Mouse (Mus musculus) T-helper 17 cell (primary cell): ENCODE measurements at regions not wholly inside any gene's neighbourhood (a gene's known extent, or its start where the extent isn't known, plus 50 kb on each side); places are given as distances from the start of the nearest gene placed in this dataset.
"Not testable (repeated sequence)": the region's sequence is repeated elsewhere in the genome, so short reads cannot be mapped to it uniquely, and the experiment has no call there.

Experiments
- in situ Hi-C, 2 experiments: fragments of 300-600 bp; cut with MboI, MseI; formaldehyde crosslinking; loops; 1 replicate in 1 of 2; 2 replicates in 1 of 2; pipeline ENCODE4 v1.15.1; 2025; ENCODE audit warnings: high pct_unique_total_duplicates in 2 of 2

GRCm38 (mm10) chr4:71422121-71422520 lies 335.6 kb downstream of the Gm11232 start:
- in situ Hi-C loops = not testable (repeated sequence)

DNA sequence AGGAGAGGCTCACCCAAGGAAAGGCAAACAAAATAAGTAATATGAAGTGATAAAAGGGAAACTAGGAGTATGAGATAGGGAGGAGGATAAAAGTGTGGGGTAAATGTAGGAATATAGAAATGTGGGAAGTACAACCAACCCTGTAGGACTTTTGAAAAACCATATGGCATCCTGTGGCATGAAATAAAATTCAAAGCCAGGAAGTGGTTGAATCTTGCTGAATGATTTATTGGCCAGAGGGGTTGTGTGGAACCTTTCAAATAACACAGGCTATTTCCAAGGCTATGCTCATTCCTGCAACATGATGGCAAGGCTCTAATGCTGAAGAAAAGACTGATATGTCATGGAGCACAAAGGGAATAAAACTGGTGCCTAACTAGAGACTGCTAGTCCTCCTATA lies 347.9 kb downstream of the Gm11232 start:
- in situ Hi-C loops = no loop called here

- in situ Hi-C loops = no loop called here
Observed at GRCm38 (mm10) chr4:71390444-71390843, 367.3 kb downstream of the Gm11232 start.

GRCm38 (mm10) chr4:71369276-71369675 lies 388.5 kb downstream of the Gm11232 start:
- in situ Hi-C loops = no loop called here

DNA sequence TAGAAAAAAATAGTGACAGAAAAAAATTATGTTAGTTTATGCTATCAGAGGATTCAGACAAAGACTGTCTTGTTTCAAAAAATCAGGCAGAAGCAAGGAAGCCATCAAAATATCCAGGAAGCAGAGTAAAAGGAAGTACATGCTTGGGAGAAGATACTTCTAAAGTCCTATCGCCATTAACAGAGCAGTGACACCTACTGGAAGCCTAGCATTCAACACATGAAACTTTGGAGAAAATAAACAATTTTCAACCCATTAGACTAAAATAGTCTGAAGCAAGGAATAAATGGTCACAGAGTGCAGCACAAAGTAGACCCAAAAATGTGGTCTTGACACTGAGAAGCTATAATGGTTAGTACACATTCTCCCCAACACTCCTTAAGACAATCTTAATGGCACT lies 394.0 kb downstream of the Gm11232 start:
- in situ Hi-C loops = loop anchor here in 1 of 2 experiments (5.0 kb wide), 1 partner anchor 84 kb away; no protein-coding TSS in a partner anchor

- in situ Hi-C loops = no loop called here
Observed at GRCm38 (mm10) chr4:71357626-71358025, 400.1 kb downstream of the Gm11232 start.

- in situ Hi-C loops = no loop called here
Observed at GRCm38 (mm10) chr4:71356714-71357113, 401.1 kb downstream of the Gm11232 start.

- in situ Hi-C loops = no loop called here
Observed at GRCm38 (mm10) chr4:71356310-71356709, 401.5 kb downstream of the Gm11232 start.

- in situ Hi-C loops = no loop called here
Observed at GRCm38 (mm10) chr4:71351880-71352279, 405.9 kb downstream of the Gm11232 start.

- in situ Hi-C loops = loop anchor here in 1 of 2 experiments (10.0 kb wide), 1 partner anchor 538 kb away; no protein-coding TSS in a partner anchor
Observed at GRCm38 (mm10) chr4:71343068-71343467, 414.7 kb downstream of the Gm11232 start.

GRCm38 (mm10) chr4:71338582-71338981 lies 419.2 kb downstream of the Gm11232 start:
- in situ Hi-C loops = no loop called here

GRCm38 (mm10) chr4:71332672-71333071 lies 425.1 kb downstream of the Gm11232 start:
- in situ Hi-C loops = no loop called here

DNA sequence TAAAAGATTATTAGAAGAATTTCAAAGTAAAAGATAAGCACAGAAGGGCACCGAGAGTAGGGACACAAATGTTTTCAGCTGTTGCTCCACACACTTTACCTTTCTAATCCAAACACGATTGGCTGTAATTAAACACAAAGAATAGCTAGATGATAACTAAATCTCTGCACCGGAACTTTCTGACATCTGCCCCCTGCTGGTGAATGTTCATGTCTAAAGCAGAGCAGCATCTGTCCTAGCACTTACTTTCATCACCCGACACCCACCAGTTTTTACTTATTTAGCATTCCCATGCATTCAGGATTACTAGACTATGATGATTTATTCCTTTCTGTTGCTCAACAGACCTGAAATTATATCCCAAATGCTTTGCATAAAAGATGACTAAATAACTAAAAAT lies 425.7 kb downstream of the Gm11232 start:
- in situ Hi-C loops = no loop called here

DNA sequence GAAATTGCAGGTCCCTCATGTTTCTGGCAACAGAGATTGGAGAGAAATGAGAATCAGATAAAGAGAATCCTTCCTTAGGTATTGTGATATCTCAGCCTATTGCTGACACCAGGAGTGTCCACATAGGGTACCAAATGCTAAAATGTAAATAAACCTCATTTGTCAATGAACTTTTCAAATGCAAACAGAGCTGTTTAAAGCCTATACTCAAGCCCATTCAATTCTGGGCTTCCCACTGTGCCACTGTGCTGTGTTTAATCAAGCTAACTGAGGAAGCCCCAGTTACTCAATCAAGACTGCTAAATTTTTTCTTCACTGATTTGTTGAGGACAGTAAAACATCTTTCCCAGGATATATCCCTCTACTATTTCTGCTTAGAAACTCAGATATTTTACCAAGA lies 441.2 kb downstream of the Gm11232 start:
- in situ Hi-C loops = no loop called here

DNA sequence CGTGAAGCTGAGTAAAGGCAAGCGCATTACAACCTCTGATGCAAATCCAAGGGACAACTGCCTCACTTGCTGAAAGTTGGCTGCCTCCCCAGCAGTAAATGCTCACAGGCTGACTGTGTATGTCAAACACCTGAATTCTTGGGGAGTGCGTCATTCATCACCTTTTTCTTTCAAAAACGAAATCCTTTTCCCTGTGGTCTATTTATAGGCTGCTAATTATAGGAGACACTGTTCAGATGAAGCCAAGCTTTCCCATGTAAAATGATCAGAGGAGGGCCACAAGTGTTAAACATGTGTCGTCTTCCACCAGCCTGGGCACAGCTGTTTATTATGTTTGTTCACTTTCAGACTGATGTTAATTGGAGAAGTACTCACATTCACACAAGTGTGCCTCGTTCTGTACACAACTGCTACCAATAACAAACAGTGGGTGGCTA lies 450.6 kb downstream of the Gm11232 start:
- in situ Hi-C loops = loop anchor here in 1 of 2 experiments (10.0 kb wide), 1 partner anchor 1678 kb away; no protein-coding TSS in a partner anchor

DNA sequence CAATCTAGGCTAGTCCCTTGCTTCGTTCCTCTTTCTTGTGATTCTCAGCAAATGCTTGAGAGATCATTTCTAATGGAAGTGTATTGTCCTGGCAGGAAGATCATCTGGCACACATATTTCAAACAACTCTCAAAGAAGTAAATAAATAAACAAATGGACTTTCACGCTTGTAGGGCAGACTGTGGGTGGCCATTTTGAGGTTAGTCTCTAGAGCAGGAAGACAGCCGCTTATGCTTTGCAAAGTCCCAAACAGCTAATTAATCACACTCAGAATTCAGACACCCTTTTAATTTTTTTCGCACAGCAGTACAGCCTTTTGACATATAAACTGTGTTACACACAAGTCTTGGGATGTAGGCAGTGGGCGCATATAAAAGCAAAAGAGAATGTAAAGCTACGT lies 451.1 kb downstream of the Gm11232 start:
- in situ Hi-C loops = loop anchor here in 1 of 2 experiments (10.0 kb wide), 1 partner anchor 1678 kb away; no protein-coding TSS in a partner anchor

DNA sequence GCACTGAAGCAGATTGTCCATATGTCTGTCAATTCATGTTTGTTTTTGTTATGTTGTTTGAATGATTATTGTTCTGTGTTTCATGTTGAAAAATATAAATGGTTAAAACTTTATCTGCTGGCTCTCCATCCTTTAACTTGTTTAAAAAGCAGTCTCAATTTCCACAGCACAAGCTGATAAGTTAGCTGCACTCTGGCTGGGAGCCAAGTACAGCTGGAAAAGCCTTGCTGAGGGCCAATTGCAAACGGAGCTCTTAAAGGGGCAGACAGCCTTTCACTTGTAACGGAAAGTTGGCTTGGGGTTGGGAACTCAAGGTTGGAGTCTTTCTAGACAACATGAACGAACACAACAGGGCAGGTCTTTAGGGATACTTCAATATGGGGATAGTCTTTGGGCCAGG lies 462.0 kb downstream of the Gm11232 start:
- in situ Hi-C loops = not testable (repeated sequence)

- in situ Hi-C loops = no loop called here
Observed at GRCm38 (mm10) chr4:71291741-71292149, 466.0 kb downstream of the Gm11232 start.

- in situ Hi-C loops = not testable (repeated sequence)
Observed at GRCm38 (mm10) chr4:71291111-71291740, 466.5 kb downstream of the Gm11232 start.

DNA sequence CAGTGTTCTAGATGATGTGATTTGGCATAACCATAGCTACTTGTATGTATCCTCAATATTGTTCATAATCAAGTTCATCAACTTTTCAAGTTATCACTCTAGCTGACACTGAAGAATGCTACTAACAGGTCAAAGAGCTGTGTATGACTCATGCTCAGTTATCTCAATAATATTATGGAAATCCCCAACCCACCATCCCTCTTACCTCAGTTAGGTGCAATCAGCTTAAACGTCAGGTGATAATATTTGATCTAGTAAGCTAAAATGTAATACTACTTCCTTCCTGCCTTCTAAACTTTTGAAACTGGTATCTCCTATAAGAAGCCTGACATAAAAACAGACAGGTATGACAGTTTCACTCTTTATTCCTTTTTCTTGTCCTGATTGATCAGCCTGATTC lies 474.6 kb downstream of the Gm11232 start:
- in situ Hi-C loops = no loop called here

GRCm38 (mm10) chr4:71279710-71280109 lies 478.1 kb downstream of the Gm11232 start:
- in situ Hi-C loops = no loop called here

DNA sequence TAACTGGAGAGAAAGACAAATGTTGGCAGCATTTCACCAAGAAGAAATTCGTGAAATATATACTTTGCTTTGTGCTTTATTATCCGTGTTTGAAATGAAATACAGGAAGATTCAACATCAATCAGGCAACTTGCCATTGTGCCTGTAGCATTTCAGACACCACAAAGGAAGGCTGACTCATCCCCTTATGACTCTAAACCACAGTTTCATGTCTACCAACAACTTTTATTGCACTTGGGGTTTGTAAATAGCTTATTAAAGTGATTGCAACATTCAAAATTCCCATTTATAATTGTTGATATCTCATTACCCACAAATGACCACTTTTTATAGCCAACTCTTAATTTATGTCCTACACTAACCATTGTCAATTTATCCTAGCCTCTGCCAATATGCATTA lies 497.9 kb downstream of the Gm11232 start:
- in situ Hi-C loops = no loop called here

- in situ Hi-C loops = no loop called here
Observed at GRCm38 (mm10) chr4:71230497-71230872, 527.3 kb downstream of the Gm11232 start.
